19 mouse cellular contexts compared by ENCODE assay signal in the genomic region with DNA sequence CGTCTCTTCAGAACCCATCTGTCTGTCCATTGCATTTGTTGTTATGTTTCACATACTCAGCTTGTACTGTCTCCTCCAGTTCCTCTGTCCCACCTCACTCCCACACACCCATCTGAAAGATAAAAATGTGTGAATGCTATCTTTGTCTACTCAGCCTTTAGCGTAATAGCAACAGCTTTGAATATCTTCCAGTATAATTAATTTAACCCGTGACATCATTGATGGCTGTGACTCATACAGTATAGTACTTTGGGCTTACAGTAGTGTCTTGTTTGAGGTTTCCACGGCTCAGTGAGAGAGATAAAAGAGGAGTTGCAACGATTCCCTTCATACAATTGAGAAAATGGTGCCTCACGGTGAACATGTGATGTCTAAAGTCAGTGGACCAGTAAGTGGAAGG.
DNase-seq lines count a peak whose midpoint lies in the region; ATAC-seq and TF ChIP-seq lines count a peak whose summit lies in the region.
"Had no signal": no experiment of that assay in that cellular context is flagged by ENCODE, and none has a peak within 500 bp of the region (broad histone marks: within the 10 kb centered on the region; RNA-seq: fewer than 3 reads in every experiment).

No protein-coding gene starts in this region.

- no peak for TF ChIP-seq POLR2A in lung, adult 2 months (IDR thresholded peaks at IDR 0.05; ENCODE audit: borderline replicate concordance, extremely low read depth, low read depth, low read length)

- 78% methylated on average over 6 of the region's 6 CpGs for WGBS in kidney, embryonic 16.5 days
- 65% methylated on average over 6 of the region's 6 CpGs for WGBS in lung, adult 2 months
- 86% methylated on average over 6 of the region's 6 CpGs for WGBS in limb, embryonic 10.5 days

- no peaks in the 10 kb centered on the region for H3K27me3 ChIP-seq in kidney, embryonic 16.5 days (ENCODE audit: insufficient read depth, low read length)
- H3K27me3 ChIP-seq in limb, embryonic 10.5 days (ENCODE audit: low read depth, poor library complexity, severe bottlenecking) = no peaks in the 10 kb centered on the region
- H3K27me3 ChIP-seq: embryonic facial prominence, embryonic 12.5 days; limb, embryonic 15.5 days had no signal

- H3K9me3 ChIP-seq in kidney, embryonic 16.5 days (ENCODE audit: low read length) = no peaks in the 10 kb centered on the region
- H3K9me3 ChIP-seq in limb, embryonic 10.5 days (replicated peaks) = no peaks in the 10 kb centered on the region
- H3K9me3 ChIP-seq: embryonic facial prominence, embryonic 12.5 days; limb, embryonic 15.5 days had no signal

- ATAC-seq in kidney, embryonic 16.5 days (ENCODE audit: low FRiP score, low TSS enrichment) = peak; percentile 46; the same call in 1 of the 2 replicates
- ATAC-seq: liver, postnatal 0 days had no signal

- no peak for DNase-seq in kidney, postnatal 14 days
- peak; percentile 50 for DNase-seq in 3T3-L1 (ENCODE audit: low read depth, low spot score)
- peak; percentile 18 for DNase-seq in CD4-positive, CD25-positive, alpha-beta regulatory T cell, adult 2 months (ENCODE audit: low read depth, low spot score)
- DNase-seq in brain, adult 2 months (ENCODE audit: low read depth, low spot score) = peak; percentile 73
- DNase-seq in lung, adult 2 months = no peak
- no peak for DNase-seq in cerebellum, postnatal 14 days
- DNase-seq in limb, embryonic 10.5 days (ENCODE audit: low spot score) = no peak
- DNase-seq: adrenal gland, adult 2 months; cerebellum, adult 11 months; heart, postnatal 14 days; kidney, adult 18-20 months; kidney, postnatal 4 days; liver, postnatal 0 days; thymus, postnatal 14 days had no signal

- no peak overlapping the region for H3K4me3 ChIP-seq in kidney, embryonic 16.5 days (ENCODE audit: low read length)
- no peak overlapping the region for H3K4me3 ChIP-seq in lung, adult 2 months (replicated peaks; ENCODE audit: extremely low read depth, low read depth, low read length)
- H3K4me3 ChIP-seq in limb, embryonic 10.5 days = no peak overlapping the region
- H3K4me3 ChIP-seq: embryonic facial prominence, embryonic 12.5 days; limb, embryonic 15.5 days had no signal

- TF ChIP-seq CTCF in lung, adult 2 months (IDR thresholded peaks at IDR 0.05; ENCODE audit: insufficient read depth, low read length) = no peak

- H3K27ac ChIP-seq in kidney, embryonic 16.5 days (ENCODE audit: low read length) = no peak overlapping the region
- no peak overlapping the region for H3K27ac ChIP-seq in limb, embryonic 10.5 days
- H3K27ac ChIP-seq: embryonic facial prominence, embryonic 12.5 days; hindbrain, embryonic 14.5 days; limb, embryonic 15.5 days had no signal

- H3K4me1 ChIP-seq in kidney, embryonic 16.5 days (ENCODE audit: insufficient read depth, low read length) = no peaks in the 10 kb centered on the region
- H3K4me1 ChIP-seq in lung, adult 2 months (ENCODE audit: control insufficient read depth, insufficient read depth, low read length) = no peaks in the 10 kb centered on the region
- H3K4me1 ChIP-seq in limb, embryonic 10.5 days = no peaks in the 10 kb centered on the region
- H3K4me1 ChIP-seq: embryonic facial prominence, embryonic 12.5 days; limb, embryonic 15.5 days had no signal

- no peak overlapping the region for H3K4me2 ChIP-seq in kidney, embryonic 16.5 days (replicated peaks; ENCODE audit: low read depth, low read length)
- H3K4me2 ChIP-seq: embryonic facial prominence, embryonic 12.5 days; heart, embryonic 11.5 days; hindbrain, embryonic 14.5 days; limb, embryonic 15.5 days had no signal

- H3K36me3 ChIP-seq in kidney, embryonic 16.5 days (ENCODE audit: insufficient read depth, low read length) = no peaks in the 10 kb centered on the region
- H3K36me3 ChIP-seq in limb, embryonic 10.5 days = no peaks in the 10 kb centered on the region
- H3K36me3 ChIP-seq: embryonic facial prominence, embryonic 12.5 days; limb, embryonic 15.5 days had no signal

- no peak overlapping the region for H3K9ac ChIP-seq in kidney, embryonic 16.5 days (replicated peaks; ENCODE audit: low read length)
- H3K9ac ChIP-seq: embryonic facial prominence, embryonic 12.5 days; hindbrain, embryonic 14.5 days; limb, embryonic 15.5 days; liver, postnatal 0 days had no signal

Comparison
In these comparisons a context has a peak if more than half of its experiments do, and no peak if none do; other contexts are left out.
1. DNase-seq: peak in 3T3-L1 (single experiment), CD4-positive, CD25-positive, alpha-beta regulatory T cell, adult 2 months (single experiment) and brain, adult 2 months (single experiment); none in kidney, postnatal 14 days (single experiment), lung, adult 2 months (single experiment), cerebellum, postnatal 14 days (0 of 2) and limb, embryonic 10.5 days (single experiment).